Mouse (Mus musculus) heart, embryonic 14.5 days (tissue): ENCODE data around the gene Olfr61. TPM values are rescaled to one million over a fixed set of nuclear protein-coding genes. Genes with fewer than 3 reads are reported as not detected.
"Not testable (repeated sequence)": the region's sequence is repeated elsewhere in the genome, so short reads cannot be mapped to it uniquely, and the experiment has no call there.

ENCODE experiments used
- ATAC-seq: fragments of 200-750 bp; cut with Nextera tagmentation; 2 replicates; pipeline ENCODE4 v1.8.0; 2017; ENCODE audit warnings: low read depth, moderate TSS enrichment; ENCODE audit not compliant: insufficient number of reproducible peaks, insufficient read depth, low FRiP score
- H3K27ac ChIP-seq, 2 experiments: fragments of 200-500 bp in 1 of 2; fragments of 300-500 bp in 1 of 2; sonication (generic) in 1 of 2; replicated peaks in 1 of 2; 2 replicates each; pipeline ENCODE4 v1.5.1; 2012 to 2014; ENCODE audit warnings: low read depth in 2 of 2, low read length in 2 of 2, control low read depth in 1 of 2, mild to moderate bottlenecking in 1 of 2, mixed read lengths in 1 of 2; ENCODE audit not compliant: control insufficient read depth in 1 of 2, insufficient read depth in 1 of 2
- H3K27me3 ChIP-seq: fragments of 300-500 bp; sonication (generic); 2 replicates; pipeline ENCODE4 v1.6.1; 2014; ENCODE audit warnings: mild to moderate bottlenecking, low read length, control low read depth; ENCODE audit not compliant: control insufficient read depth, insufficient read depth
- H3K36me3 ChIP-seq: fragments of 300-500 bp; sonication (generic); 2 replicates; pipeline ENCODE4 v1.6.1; 2014; ENCODE audit warnings: mild to moderate bottlenecking, control low read depth, low read length, mixed read lengths; ENCODE audit not compliant: control insufficient read depth, insufficient read depth
- H3K4me1 ChIP-seq, 2 experiments: fragments of 200-500 bp in 1 of 2; fragments of 300-500 bp in 1 of 2; sonication (generic) in 1 of 2; 2 replicates each; pipeline ENCODE4 v1.6.1; 2012 to 2014; ENCODE audit warnings: low read length in 2 of 2, control low read depth in 1 of 2, mixed read lengths in 1 of 2; ENCODE audit not compliant: control insufficient read depth in 2 of 2, insufficient read depth in 2 of 2
- H3K4me2 ChIP-seq: fragments of 300-500 bp; sonication (generic); 2 replicates; pipeline ENCODE4 v1.6.1; 2014; ENCODE audit warnings: mild to moderate bottlenecking, low read length
- H3K4me3 ChIP-seq, 2 experiments: fragments of 200-500 bp in 1 of 2; fragments of 300-500 bp in 1 of 2; sonication (generic) in 1 of 2; 2 replicates each; pipeline ENCODE4 v1.5.1; 2012 to 2014; ENCODE audit warnings: low read length in 2 of 2, mild to moderate bottlenecking in 2 of 2, control low read depth in 1 of 2, low read depth in 1 of 2, moderate library complexity in 1 of 2; ENCODE audit not compliant: control insufficient read depth in 1 of 2, insufficient read depth in 1 of 2
- H3K9ac ChIP-seq: fragments of 300-500 bp; sonication (generic); 2 replicates; pipeline ENCODE4 v1.6.1; 2014; ENCODE audit warnings: mild to moderate bottlenecking, low read length
- H3K9me3 ChIP-seq: fragments of 300-500 bp; sonication (generic); 2 replicates; pipeline ENCODE4 v1.6.1; 2016; ENCODE audit warnings: low read length, control low read depth; ENCODE audit not compliant: control insufficient read depth
- WGBS: fragments of 180-500 bp; shearing (Covaris S2); extraction: QIAGEN DNeasy Blood & Tissue Kit; methylation state at CpG from one replicate; pipeline ENCODE4 v1.1.7; 2014; 5-methylcytosine and 5-hydroxymethylcytosine counted together
- polyA plus RNA-seq: library from polyadenylated mRNA; unstranded; fragments of >200 nt; fragmentation: Nextera tagmentation; extraction: Ambion mirVana; gene quantifications from 2 replicates; pipeline ENCODE4 v1.2.1, GENCODE M21; 2014

The Olfr61 gene
- not detected in 2 replicates for polyA plus RNA-seq

DNA sequence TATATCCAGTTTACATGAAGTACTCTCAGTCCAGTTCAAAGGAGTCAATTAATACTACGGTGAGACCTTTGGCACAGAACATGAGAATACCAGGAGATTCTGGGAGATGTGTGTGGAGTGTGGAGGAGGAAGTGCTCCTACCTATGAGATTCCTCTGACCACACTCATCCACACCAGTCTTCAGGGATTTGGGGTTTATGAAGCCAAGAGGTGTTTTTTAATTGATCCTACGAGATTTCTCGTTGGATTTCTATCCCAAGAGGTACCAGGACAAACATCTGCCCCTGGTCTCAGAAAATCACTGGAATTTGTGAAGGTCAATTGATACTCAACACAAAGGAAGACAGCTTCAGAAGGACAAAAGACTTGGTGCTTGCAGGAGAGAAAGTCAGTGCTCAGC, at the start of gene Olfr61:
Gene Olfr61 (plus strand): TSS at position 301 of the 400 bp plus-strand sequence.
- H3K9ac ChIP-seq, H3K4me2 ChIP-seq, ATAC-seq, H3K27ac ChIP-seq, H3K9me3 ChIP-seq, H3K4me1 ChIP-seq, H3K4me3 ChIP-seq, H3K36me3 ChIP-seq, H3K27me3 ChIP-seq: not testable (repeated sequence)
- 70% methylated on average over 3 of the region's 3 CpGs for WGBS

DNA sequence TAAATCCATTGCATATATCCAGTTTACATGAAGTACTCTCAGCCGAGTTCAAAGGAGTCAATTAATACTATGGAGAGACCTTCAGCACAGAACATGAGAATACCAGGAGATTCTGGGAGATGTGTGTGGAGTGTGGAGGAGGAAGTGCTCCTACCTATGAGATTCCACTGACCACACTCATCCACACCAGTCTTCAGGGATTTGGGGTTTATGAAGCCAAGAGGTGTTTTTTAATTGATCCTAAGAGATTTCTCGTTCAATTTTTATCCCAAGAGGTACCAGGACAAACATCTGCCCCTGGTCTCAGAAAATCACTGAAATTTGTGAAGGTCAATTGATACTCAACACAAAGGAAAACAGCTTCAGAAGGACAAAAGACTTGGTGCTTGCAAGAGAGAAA, 27.8 kb upstream of the Olfr61 start, which contains the start of gene Olfr46:
Gene Olfr46 (plus strand): TSS at position 301 of the 400 bp plus-strand sequence.
- not testable (repeated sequence) for H3K4me3 ChIP-seq, H3K36me3 ChIP-seq, H3K9ac ChIP-seq, H3K9me3 ChIP-seq, H3K4me2 ChIP-seq, ATAC-seq, H3K27ac ChIP-seq, H3K4me1 ChIP-seq, H3K27me3 ChIP-seq
- 72% methylated on average over 2 of the region's 2 CpGs for WGBS

DNA sequence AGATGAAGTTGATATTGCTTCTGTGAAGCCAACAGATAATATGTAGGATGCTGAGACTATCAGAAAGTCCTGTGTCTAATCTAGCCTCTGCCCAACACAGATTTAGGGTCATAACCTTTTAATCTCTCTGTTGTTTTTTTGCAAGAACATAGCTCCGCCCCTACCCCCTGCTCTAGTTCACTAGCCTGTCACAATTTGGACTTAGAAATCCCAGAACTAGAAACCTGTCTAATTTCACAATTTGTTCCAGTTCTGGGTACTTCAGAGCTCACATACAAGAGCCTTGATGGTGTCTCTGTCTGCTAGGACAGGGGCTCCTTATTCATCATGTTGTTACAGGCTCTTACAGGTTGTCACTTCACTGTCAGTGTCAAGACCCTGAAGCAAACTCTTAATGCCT, 1.8 kb downstream of the Olfr61 start:
- Histone ChIP-seq H3K36me3 (no peaks in the 10 kb centered on the region), H3K27ac (no peak overlapping the region), H3K4me3 (no peak overlapping the region), H3K9ac (no peak overlapping the region), H3K27me3 (no peaks in the 10 kb centered on the region), H3K4me1 (no peaks in the 10 kb centered on the region), H3K9me3 (no peaks in the 10 kb centered on the region), H3K4me2 (no peak overlapping the region)
- WGBS, result 45% methylated on average over 1 of the region's 1 CpGs
- ATAC-seq, result no peak

DNA sequence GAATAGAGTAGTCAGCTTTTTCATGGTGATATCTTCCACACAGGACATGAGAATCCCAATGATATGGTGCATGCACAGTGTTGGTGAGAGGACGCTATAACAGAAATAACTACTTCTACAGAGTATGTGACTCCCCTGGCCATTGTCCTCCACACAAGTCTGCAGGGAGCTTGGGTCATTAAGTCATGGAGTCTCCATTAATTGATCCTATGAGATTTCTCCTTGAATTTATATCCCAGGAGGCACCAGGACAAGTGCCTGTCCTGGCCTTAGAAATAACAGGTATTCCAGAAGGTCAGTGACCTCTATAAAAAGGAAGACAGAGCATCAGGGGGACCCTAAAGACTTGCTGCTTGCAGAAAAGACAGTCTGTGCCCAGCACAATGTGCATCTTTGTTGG, 17.4 kb downstream of the Olfr61 start, which contains the start of gene Olfr53:
Gene Olfr53 (plus strand): TSS at position 301 of the 400 bp plus-strand sequence.
- Histone ChIP-seq H3K27ac (no peak within 1 kb of the TSS), H3K9me3 (no peaks in the 10 kb centered on the region), H3K36me3 (no peaks in the 10 kb centered on the region), H3K4me2 (no peak within 1 kb of the TSS), H3K4me1 (no peaks in the 10 kb centered on the region), H3K9ac (no peak within 1 kb of the TSS), H3K27me3 (no peaks in the 10 kb centered on the region), H3K4me3 (no peak within 1 kb of the TSS)
- ATAC-seq, result no peak
- WGBS, result 64% methylated on average over 1 of the region's 1 CpGs

DNA sequence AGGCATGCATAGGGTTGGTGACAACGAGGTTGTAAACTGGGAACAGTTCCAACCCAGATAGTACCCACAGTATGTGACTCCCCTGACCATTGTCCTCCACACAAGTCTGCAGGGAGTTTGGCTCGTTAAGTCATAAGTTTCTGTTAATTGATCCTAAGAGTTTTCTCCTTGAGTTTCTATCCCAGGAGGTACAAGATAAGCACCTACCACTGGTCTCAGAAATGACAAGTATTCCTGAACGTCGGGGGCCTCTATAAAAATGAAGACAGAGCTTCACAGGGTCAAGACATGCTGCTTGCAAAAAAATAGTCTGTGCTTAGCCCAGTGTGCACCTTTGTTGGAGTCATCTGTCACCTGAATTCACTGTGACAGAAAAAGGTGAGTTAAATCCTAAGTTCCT, 30.9 kb downstream of the Olfr61 start, which contains the start of gene Olfr539:
Gene Olfr539 (plus strand): TSS at position 301 of the 400 bp plus-strand sequence.
- no peaks in the 10 kb centered on the region for H3K9me3 ChIP-seq
- no peak within 1 kb of the TSS for H3K27ac ChIP-seq
- no peaks in the 10 kb centered on the region for H3K36me3 ChIP-seq
- H3K9ac ChIP-seq, result no peak within 1 kb of the TSS
- no peaks in the 10 kb centered on the region for H3K27me3 ChIP-seq
- WGBS, result 70% methylated on average over 4 of the region's 4 CpGs
- ATAC-seq, result no peak
- no peak within 1 kb of the TSS for H3K4me3 ChIP-seq
- H3K4me1 ChIP-seq, result no peaks in the 10 kb centered on the region
- H3K4me2 ChIP-seq, result no peak within 1 kb of the TSS

DNA sequence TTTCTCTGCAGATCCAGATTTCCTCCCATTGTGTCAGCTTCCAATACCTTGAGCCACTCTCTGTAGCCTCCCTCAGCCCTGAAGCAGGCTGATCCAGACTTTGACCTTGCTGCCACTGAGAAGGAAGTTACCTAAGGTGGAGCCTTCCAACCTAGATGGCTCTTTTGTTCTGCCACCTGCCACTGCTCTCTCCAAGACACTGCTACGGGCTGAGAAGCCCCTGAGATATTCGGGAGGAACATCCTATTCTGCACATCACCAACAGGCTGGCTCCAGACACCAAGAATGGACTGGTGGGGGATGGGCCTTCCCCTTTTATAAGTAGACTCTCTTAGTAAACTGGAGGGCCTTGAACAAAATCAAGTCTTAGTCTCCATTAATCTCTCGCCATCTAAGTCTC, 41.9 kb downstream of the Olfr61 start:
- not testable (repeated sequence) for H3K27ac ChIP-seq, H3K9ac ChIP-seq, H3K36me3 ChIP-seq, H3K4me3 ChIP-seq, H3K9me3 ChIP-seq, H3K4me1 ChIP-seq, H3K27me3 ChIP-seq, ATAC-seq, H3K4me2 ChIP-seq
- 66% methylated on average over 3 of the region's 3 CpGs for WGBS

DNA sequence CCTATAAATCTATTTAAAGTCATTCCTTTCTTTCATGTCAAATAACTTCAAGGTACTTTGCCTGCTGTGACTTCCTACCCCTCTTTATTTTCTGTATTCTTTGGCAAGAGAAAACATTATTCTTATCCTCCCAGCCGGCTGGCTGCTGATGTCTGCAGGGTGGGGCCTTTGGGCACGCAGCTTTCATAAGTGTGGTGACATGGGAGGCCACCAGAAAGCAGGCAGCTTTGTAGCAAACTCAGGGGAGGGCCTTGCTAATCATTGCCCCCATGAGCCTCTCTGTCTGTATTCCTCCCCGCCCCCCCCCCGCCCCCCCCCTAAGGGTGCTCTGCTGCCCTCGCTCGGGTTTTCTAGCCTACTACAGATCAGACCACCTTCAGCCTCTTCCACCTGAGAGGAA, 47.1 kb downstream of the Olfr61 start:
- under 1% methylated on average over 6 of the region's 6 CpGs for WGBS
- no peak overlapping the region for H3K9ac ChIP-seq
- no peaks in the 10 kb centered on the region for H3K27me3 ChIP-seq
- H3K27ac ChIP-seq, result no peak overlapping the region
- H3K9me3 ChIP-seq, result 0 out of 2 replicates have a peak, but pooled peaks cover 6% of the 10 kb centered on the region
- no peak for ATAC-seq
- H3K4me1 ChIP-seq, result no peaks in the 10 kb centered on the region
- no peaks in the 10 kb centered on the region for H3K36me3 ChIP-seq
- H3K4me3 ChIP-seq, result 0 out of 4 replicates have a peak overlapping the region, but pooled peaks of 1 of the 2 experiments have one; percentile 6
- H3K4me2 ChIP-seq, result peak overlapping the region; percentile 29

DNA sequence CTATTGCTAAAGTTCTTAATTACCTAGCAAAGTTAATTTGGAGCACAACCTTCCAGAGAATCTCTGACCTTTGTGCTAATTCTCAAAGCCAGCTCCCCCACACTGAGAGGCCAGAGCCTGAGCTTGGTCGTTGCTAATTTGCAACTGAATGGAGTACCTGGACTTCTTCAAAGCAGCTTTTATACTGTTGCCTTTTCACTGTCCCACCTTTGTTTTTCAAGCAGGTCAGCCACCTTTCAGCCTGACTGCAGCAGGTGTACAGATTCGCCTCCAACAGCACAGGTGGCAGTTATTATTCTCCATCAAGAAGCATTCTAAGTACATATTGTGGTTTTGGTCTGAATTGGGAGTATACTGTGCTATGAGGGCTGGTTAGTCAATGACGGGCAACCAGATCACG, 50.8 kb downstream of the Olfr61 start:
- H3K27me3 ChIP-seq, H3K4me2 ChIP-seq, H3K27ac ChIP-seq, H3K9me3 ChIP-seq, ATAC-seq, H3K4me3 ChIP-seq, H3K36me3 ChIP-seq, H3K4me1 ChIP-seq, H3K9ac ChIP-seq: not testable (repeated sequence)
- WGBS, result 55% methylated on average over 4 of the region's 4 CpGs
